Mouse (Mus musculus) G1E (cell line): ENCODE data around the gene Calu.

Experiments
- CTCF ChIP-seq: IDR thresholded peaks from 2 replicates; pipeline ENCODE4 v1.5.1; 2012; ENCODE audit warnings: low read depth, low read length, inconsistent platforms, mixed read lengths
- POLR2AphosphoS5 ChIP-seq: IDR thresholded peaks from 2 replicates; pipeline ENCODE4 v1.6.1; 2012; ENCODE audit warnings: low read depth, low read length, inconsistent platforms; ENCODE audit not compliant: insufficient replicate concordance

- no peak for TF ChIP-seq POLR2AphosphoS5
- TF ChIP-seq CTCF = no peak
Measured at GRCm38 (mm10) chr6:29425118-29425517, 77.2 kb downstream of the Calu start.
